Mouse (Mus musculus): ENCODE results near the gene Ak5.

Ak5 gene

GRCm38 (mm10) chr3:152516569-152516968 is 151.6 kb downstream of the Ak5 start:
- DNase-seq (ENCODE audit: low spot score in 2 of 2) = no peak

DNA sequence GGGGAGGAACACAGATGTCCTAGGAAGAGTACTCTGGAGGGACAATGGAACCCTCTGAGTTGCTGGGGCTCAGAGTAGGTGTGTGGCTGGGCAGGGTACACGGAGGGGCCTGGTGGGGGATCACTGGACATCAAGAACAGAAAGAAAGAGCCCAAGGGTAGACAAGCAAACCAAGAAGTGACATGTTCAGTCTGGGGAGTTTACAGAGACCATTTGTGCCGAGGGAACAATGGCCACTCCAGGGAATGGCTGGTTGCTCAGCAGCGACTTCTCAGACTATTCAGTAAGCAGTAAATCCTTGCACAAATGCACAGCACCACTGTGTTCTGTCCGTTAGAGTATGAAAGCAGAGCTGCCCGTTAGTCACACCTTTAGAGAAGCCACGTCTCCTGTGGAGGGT is 152.2 kb downstream of the Ak5 start:
- no peak for DNase-seq (ENCODE audit: low spot score in 2 of 2)

DNA sequence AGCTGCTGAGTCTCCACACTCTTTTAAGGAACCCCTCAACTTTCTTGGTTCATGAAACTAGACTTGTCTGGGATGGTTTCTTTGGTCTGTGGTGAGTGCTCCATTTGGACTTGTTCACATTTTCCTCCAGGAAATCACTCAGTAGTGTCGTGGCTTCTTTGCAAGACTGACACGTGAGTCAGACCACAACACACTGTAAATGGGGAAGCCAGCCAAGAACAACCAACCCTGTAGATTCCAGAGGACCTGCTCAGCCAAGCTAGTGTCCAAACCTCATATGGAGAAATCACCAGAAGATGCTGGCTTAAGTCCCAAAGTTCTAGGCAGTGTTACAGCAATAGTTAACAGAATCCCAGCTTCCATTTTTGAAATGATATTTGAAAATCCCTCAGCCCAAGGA is 155.6 kb downstream of the Ak5 start:
- DNase-seq (ENCODE audit: low spot score in 2 of 2) = no peak

GRCm38 (mm10) chr3:152509268-152509667 is 158.9 kb downstream of the Ak5 start:
- no peak for DNase-seq (ENCODE audit: low spot score in 2 of 2)

GRCm38 (mm10) chr3:152508419-152508993 is 159.7 kb downstream of the Ak5 start:
- no peak for DNase-seq (ENCODE audit: low spot score in 2 of 2)

DNA sequence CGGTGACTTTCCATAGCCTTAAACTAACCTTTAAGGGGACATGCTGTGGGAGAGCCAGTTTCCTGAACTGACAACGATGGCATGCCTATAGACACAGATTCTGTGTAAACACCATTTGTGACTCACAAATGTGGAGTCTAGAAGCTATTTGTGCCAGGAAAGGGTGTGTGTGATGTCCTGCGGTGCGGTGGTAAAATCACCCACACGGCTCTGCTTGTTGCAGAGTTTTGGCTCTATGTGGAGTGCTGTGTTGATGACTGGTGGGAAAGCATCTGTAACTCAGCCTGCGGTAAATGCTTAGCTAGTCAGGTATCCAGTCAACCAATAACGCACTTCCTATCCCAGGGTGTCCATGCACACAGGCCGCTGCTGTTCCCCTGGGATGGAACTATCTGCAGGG is 160.3 kb downstream of the Ak5 start:
- DNase-seq (ENCODE audit: low spot score in 2 of 2) = no peak

- no peak for DNase-seq (ENCODE audit: low spot score in 2 of 2)
Measured at GRCm38 (mm10) chr3:152498968-152499696, 169.0 kb downstream of the Ak5 start.

DNA sequence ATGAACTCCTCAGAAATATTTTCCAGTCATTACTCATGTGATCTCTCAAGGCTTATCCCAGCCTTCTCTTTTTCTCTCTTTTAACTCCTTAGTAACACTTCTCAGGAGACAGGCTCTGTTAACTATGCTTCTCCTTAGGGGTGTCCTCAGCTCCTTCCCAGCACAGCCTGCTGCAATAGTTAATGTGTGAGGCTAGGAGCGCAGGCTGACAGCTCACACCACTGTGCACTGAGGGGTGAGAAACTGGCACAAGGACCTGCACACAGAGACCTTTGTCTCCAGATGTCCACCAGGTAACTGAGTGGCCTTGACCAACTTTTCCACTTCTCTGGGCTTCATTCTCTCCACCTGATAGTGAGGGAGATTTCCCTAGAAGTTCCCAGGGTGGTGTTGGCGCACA is 170.3 kb downstream of the Ak5 start:
- no peak for DNase-seq (ENCODE audit: low spot score in 2 of 2)

DNA sequence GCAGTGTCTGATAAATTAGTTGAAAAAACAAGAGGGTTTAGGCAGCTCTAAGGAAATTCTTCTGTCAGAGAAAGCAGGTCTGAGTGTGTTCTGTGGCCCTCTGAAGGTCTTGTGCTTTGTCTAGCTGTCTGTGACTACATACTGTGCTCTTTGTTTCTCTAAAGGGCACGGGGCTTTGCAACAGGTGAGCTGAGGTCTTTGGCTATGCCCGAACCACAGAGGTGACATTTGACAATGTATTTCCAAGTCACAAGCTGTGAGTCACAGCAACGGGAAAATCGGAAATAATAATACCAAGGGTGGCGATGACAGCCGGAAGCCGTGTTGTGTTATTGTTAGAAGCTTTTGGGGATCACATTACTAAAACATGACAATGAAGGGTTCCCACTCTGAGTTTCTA is 171.1 kb downstream of the Ak5 start:
- no peak for DNase-seq (ENCODE audit: low spot score in 2 of 2)

- DNase-seq (ENCODE audit: low spot score in 2 of 2) = no peak
Measured at GRCm38 (mm10) chr3:152495415-152495898, 172.7 kb downstream of the Ak5 start.

GRCm38 (mm10) chr3:152494667-152495360 is 173.3 kb downstream of the Ak5 start:
- no peak for DNase-seq (ENCODE audit: low spot score in 2 of 2)

DNA sequence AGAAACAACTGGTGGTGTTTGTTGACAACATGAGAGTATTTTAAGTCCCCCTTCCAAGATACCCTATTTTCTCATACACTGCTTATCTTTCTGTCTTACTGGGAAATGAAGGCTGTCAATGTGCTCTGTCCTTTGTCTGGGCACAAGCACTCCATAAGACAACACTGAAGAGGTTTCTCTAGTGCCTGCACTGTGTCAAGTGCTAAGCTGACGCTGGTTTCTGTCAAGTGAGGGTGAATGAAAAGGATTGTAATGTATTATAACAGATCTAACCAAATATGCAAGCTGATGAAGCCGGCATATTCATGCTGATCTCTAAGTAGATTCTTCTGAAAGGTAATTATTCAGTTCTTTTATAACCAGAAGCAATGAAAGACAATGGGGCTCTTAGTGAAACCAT is 174.3 kb downstream of the Ak5 start:
- no peak for DNase-seq (ENCODE audit: low spot score in 2 of 2)

DNA sequence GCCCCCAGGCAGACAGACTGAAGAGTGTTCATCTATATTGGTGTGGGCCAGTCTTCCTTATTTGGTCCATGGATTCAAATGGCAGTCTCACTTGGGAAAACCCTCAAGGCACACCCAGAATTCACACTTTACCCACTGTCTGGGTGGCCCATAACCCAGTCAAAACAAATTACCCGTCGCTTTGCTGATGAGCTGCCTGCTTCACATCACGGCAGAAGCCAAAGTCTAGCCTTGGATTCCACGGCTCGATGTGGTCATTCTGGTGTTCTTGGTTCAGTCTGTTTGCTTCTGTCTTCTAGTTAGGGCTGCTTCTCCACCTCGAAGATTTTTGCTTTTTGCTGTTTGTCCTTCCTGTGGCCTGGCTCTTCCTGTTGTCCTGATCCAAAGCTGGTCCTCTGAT is 175.9 kb downstream of the Ak5 start:
- no peak for DNase-seq (ENCODE audit: low spot score in 2 of 2)

- DNase-seq (ENCODE audit: low spot score in 2 of 2) = no peak
Measured at GRCm38 (mm10) chr3:152490423-152490822, 177.7 kb downstream of the Ak5 start.

DNA sequence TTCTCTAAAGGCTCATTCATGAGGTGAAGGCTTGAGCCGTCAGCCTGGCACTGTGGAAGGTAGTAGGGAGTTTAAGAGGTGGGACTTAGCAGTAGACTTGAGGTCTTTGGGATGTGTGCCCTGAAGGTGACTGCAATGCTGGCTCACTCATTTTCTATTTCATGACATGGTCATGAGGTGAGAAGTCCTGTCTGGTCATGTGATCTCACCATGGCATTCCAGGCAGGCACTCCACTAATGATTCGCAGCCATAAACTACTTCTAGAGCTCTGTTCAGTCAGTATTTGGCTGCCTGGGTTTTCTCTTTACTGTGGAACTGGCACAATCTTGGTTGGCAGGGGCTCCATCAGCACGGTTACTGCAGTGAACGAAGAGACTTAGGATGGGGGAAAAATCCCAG is 179.2 kb downstream of the Ak5 start:
- no peak for DNase-seq (ENCODE audit: low spot score in 2 of 2)

DNA sequence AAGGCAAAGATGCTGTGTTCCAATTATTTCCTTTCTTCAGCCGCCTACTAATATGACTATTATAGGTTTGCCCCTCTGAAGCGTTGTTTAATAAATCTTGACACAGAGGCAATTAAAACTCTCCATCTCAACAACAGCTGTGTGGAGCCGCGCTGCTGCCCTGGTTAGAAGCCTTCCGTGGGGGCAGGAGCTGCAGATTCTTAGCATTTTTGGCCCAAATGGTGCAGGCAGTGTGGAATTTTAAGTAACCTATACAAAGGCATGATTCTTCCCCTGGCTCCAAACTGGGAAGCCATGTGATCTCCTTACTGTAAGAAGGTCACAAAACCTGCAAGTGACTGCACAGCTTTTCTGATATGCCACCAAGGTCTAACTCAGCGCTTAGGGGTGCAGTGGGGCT is 184.0 kb downstream of the Ak5 start:
- DNase-seq (ENCODE audit: low spot score in 2 of 2) = peak in 1 of 2 experiments; percentile 44

- DNase-seq (ENCODE audit: low spot score in 2 of 2) = no peak
Measured at GRCm38 (mm10) chr3:152483800-152484199, 184.4 kb downstream of the Ak5 start.

DNA sequence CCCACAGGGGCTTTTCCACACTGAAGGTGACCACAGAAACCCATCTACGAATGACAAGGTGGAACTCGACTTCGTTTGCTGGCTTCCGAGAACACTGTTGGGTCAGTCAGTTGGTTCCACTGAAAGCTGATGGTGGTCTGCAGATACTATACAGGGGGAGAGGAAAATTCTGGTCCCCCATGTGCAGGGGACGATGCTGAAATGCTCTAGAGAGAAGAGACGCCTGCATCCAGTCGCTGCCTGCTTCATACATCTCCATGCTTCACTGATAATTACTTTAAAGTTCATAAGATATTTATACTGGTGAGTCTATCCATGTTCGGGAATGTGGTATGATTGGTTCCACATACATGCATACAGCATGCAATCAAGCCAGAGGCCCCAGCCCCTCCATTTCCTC is 186.0 kb downstream of the Ak5 start:
- DNase-seq (ENCODE audit: low spot score in 2 of 2) = no peak

GRCm38 (mm10) chr3:152480336-152480735 is 187.8 kb downstream of the Ak5 start:
- DNase-seq (ENCODE audit: low spot score in 2 of 2) = no peak

DNA sequence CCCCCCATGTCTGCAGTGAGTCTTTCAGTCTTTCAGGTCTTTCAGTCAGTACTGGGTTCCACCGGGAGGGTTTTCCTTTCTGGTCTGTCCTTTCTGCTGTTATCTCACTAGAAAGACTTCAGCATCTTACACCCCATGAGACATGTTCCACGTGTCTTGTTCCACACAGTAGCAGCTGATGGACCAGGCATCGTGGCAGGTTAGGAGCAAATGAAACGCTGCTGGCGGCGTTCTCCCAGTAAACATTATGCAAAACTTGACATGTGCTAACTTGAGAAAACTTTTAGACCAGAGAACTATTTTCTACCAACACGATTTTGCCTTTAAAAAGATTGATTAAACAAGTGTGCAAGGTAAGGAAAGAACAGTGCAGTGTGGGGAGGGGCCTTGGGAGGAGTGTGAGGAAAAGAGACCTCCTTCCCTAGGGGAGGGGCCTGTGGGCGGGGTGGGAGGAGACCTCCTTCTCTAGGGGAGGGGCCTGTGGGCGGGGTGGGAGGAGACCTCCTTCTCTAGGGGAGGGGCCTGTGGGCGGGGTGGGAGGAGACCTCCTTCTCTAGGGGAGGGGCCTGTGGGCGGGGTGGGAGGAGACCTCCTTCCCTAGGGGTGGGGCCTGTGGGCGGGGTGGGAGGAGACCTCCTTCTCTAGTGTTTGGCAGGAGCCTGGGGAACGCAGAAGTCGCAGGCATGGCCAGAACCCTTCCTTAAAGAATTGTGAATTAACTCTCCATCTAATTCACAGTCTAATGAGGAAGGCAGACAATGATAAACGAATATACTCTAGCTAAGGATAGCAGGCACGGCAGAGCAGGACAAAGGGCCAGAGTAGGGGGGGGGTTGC is 189.3 kb downstream of the Ak5 start:
- DNase-seq (ENCODE audit: low spot score in 2 of 2) = no peak

DNA sequence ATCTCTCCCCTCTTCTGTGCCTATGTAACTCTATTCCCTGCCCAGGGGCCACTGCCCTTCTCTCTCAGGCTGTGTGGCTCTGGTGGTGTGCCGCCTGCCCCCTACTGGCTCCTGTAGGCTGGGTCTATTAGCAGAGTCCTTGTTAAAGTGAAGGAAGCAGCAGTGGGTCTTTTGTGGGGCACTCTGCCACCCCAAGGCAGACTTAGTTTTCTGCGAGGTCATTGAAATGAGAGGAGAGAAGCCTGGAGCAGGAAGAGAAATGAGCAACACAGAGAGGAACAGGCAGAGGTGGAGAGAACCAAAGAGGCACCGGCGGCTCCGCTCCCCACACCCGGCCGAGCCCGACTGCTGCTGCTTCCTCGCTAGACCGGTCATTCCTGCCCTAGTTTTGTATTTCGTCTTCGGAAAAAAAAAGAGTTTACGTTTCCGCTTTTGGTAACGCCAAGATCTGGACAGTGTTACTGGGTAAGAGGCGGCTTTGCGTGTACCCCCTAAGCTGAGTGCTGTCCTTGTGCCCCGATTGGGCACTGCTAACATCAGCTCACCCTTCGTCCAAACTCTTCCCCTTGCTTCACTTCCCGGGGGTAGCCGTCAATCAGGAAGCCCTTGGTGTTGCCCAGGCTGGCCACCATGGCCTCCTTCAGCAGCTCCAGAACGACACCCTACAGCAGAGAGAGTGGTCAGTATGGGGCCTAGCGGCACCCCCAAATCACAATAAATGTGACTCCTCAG is 190.2 kb downstream of the Ak5 start:
- DNase-seq (ENCODE audit: low spot score in 2 of 2) = peak in 1 of 2 experiments; percentile 54

Data from right cerebral cortex, postnatal 36 days (tissue).